Mouse (Mus musculus): ENCODE data around the gene Epha4. TPM values are rescaled to one million over a fixed set of nuclear protein-coding genes. Genes with fewer than 3 reads are reported as not detected.

Epha4 gene
- polyA plus RNA-seq (2021): 25.9 TPM

DNA sequence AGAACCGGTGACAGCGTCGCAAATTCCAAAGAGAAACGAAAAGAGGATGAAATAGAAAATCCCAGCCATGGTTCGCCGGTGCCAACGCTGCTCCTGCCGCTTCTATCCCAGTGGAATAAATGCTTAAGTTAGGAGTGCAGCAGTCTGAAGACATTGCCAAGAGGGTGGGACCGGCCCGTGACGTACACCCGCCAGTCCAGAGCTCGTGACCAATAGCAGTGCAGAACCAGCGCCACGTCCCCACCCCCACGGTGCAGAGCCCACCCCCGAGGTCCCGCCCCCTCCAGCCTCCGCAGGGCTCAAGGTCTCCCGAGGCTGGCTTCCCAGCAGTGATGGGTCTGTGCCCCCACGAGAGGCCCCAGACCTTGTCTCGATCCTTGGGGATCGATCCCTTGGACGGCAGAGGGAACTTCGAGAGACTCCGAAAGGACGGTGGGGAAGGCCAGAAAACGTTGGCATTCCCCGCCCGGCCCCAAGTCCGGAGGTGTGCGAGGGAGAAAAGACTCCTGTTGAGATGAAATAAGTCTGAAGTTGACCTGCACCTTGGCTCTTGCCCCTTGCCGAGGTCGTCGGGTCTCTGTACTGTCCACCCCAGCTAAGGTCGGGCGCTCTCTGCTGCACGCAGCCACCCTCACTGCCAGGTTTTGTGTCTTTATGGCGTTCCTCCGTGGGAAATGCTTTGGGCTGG is at the start of gene Epha4:
Gene Epha4, minus strand, starts transcription at position 126 of the 688 bp plus-strand sequence.
- CTCF ChIA-PET: interaction anchor here (1.3 to 2.5 kb wide), 4 partner anchors 8 to 1862 kb away, joined by 3 to 17 read pairs (median 6); no protein-coding TSS in a partner anchor
- no peak for TF ChIP-seq CTCF (IDR thresholded peaks at IDR 0.05)
- no peaks in the 10 kb centered on the region for H3K27me3 ChIP-seq
- POLR2A ChIA-PET: interaction anchor here (0.5 kb wide), 1 partner anchor 56 kb away, joined by 4 read pairs; no protein-coding TSS in a partner anchor
- DNase-seq (ENCODE audit: low read depth, low spot score) (no peak), ATAC-seq (peak; percentile 70)
- in situ Hi-C loops (cut with MboI; ENCODE audit: low pct_unique_long_range_greater_than_20kb): loop anchor here (5.0 to 25.0 kb wide), 9 partner anchors 98 to 1863 kb away; no protein-coding TSS in a partner anchor

DNA sequence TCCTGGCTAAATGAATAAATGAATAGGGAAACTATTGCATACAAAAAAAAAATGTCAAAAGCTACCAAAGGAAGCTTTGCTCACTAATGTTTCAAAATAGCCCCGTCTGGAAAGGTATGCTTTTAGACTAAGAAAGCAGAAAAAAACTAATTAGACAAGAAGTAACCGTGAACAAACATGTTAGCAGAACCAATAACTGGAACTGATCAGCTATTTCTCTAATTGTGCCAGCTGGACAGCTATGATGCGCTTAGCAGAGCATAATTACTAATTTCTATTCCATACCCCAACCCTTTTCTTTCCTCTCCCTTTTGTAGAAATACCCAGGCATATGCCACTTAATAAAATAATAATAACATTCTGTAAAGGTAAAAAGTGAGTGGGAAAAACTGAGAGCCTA is 41.3 kb upstream of the Epha4 start:
- CTCF ChIA-PET: no interaction called here
- no peak for DNase-seq (ENCODE audit: low read depth, low spot score)
- ATAC-seq: no peak
- no peak for TF ChIP-seq CTCF (IDR thresholded peaks at IDR 0.05)
- POLR2A ChIA-PET: no interaction called here
- in situ Hi-C loops (cut with MboI; ENCODE audit: low pct_unique_long_range_greater_than_20kb): no loop called here
- no peaks in the 10 kb centered on the region for H3K27me3 ChIP-seq

DNA sequence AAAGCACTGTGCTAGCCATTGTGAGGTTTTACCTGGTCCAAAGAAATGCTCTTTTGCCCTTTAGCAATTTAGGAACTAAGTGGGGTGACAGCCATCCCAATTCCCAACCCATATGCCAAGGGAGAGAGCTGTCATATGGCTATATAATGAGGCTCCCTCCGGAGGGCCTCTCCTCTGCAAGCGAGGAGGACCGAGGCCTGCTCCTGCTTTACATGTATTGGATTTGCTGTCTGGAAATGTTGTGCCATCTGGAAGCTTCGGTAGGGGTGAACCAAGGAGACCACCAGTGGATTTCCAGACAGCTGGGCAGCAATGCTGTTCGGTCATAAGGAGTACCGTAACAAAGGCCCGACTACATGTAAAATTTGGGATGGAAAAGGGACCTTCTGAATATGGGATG is 37.0 kb upstream of the Epha4 start:
- DNase-seq (ENCODE audit: low read depth, low spot score) (no peak), ATAC-seq (no peak)
- ChIA-PET CTCF (interaction anchor here (1.6 to 2.1 kb wide), 2 partner anchors 10 to 1899 kb away, joined by 3 to 4 read pairs; no protein-coding TSS in a partner anchor), POLR2A (no interaction called here)
- in situ Hi-C loops (cut with MboI; ENCODE audit: low pct_unique_long_range_greater_than_20kb): no loop called here
- TF ChIP-seq CTCF (IDR thresholded peaks at IDR 0.05): no peak
- H3K27me3 ChIP-seq: no peaks in the 10 kb centered on the region

DNA sequence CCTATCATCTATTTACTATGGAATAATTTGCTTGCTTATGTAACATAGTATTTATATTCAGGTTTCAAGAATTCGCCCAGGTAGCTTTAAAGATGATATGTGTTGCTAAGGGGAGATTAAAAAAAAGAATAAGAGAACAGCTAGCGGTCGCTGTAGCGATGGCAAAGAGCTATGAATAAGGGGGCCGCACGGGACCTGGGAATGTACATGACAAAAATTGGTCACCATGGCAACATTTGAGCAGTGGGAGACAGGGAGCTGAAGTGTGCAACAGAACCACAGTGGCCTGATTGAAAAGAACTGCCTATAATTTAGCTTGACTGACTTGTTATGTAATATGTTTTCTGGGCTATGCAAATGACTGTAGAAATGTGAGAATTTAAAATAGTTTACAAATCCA is 30.8 kb upstream of the Epha4 start:
- TF ChIP-seq CTCF (IDR thresholded peaks at IDR 0.05): no peak
- DNase-seq (ENCODE audit: low read depth, low spot score): no peak
- H3K27me3 ChIP-seq: no peaks in the 10 kb centered on the region
- in situ Hi-C loops (cut with MboI; ENCODE audit: low pct_unique_long_range_greater_than_20kb): no loop called here
- CTCF ChIA-PET: no interaction called here
- POLR2A ChIA-PET: no interaction called here
- ATAC-seq: no peak

DNA sequence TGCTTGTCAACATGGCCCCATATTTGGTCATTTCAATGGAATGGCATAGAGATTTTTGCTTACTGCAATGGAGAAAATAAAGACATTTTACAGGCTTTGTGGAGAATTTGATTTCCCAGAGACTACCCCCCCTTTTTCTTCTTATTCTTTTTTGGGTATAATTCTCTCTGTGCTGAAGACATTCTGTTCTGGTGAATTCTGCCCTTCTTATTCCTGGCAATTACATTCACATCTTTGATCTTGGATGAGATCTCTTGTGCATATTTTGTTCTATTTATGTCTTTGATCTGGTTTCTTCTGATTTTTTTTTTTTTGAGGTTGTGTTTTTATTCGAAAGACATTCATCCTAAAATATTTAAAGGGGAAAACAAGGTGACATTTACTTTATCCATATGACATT is 30.1 kb upstream of the Epha4 start:
- ChIA-PET POLR2A (interaction anchor here (0.5 kb wide), 1 partner anchor 19 kb away, joined by 3 read pairs; no protein-coding TSS in a partner anchor), CTCF (no interaction called here)
- DNase-seq (ENCODE audit: low read depth, low spot score) (no peak), ATAC-seq (no peak)
- no peak for TF ChIP-seq CTCF (IDR thresholded peaks at IDR 0.05)
- H3K27me3 ChIP-seq: no peaks in the 10 kb centered on the region
- in situ Hi-C loops (cut with MboI; ENCODE audit: low pct_unique_long_range_greater_than_20kb): no loop called here

DNA sequence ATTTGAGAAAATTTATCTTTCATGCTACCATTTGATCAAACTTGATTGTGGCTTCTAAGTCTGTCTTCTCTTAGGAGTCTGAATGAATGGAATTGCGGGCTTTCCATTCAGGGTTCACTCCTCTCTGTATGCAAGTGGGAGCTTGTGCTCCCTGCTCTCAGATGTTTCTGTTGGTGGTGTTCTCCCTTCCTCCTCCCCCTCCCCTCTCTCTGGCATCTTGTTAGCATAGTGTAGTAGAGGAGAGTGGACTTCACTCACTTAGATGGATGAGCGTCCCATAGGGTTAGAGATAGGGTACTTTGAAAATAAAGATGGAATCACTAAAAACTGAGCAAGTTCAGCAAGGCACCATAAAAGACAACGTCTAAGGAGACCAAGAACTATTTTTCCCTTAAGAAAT is 29.4 kb upstream of the Epha4 start:
- H3K27me3 ChIP-seq: no peaks in the 10 kb centered on the region
- CTCF ChIA-PET: no interaction called here
- POLR2A ChIA-PET: no interaction called here
- TF ChIP-seq CTCF (IDR thresholded peaks at IDR 0.05): no peak
- in situ Hi-C loops (cut with MboI; ENCODE audit: low pct_unique_long_range_greater_than_20kb): no loop called here
- no peak for ATAC-seq
- no peak for DNase-seq (ENCODE audit: low read depth, low spot score)

DNA sequence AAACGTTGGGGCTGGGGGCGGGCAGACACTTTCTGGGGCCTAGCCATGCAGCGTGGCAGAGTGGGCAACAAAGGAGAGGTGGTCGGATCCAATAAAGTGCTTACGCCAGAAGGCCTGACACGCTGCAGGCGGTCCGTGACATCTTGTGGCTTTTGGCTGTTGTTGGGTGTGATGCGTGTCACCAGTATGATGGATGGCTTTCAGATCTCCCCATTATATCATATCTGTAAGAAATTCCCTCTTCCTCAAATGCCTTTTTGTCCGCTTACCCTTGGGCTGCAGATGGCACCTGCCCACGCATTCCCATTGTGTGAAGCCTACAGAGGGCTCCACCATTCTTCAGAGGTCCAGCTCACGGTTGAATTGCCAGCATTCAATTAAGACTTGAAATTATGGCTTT is 25.1 kb upstream of the Epha4 start:
- ATAC-seq (no peak), DNase-seq (ENCODE audit: low read depth, low spot score) (no peak)
- in situ Hi-C loops (cut with MboI; ENCODE audit: low pct_unique_long_range_greater_than_20kb): no loop called here
- POLR2A ChIA-PET: no interaction called here
- TF ChIP-seq CTCF (IDR thresholded peaks at IDR 0.05): no peak
- H3K27me3 ChIP-seq: no peaks in the 10 kb centered on the region
- CTCF ChIA-PET: no interaction called here

DNA sequence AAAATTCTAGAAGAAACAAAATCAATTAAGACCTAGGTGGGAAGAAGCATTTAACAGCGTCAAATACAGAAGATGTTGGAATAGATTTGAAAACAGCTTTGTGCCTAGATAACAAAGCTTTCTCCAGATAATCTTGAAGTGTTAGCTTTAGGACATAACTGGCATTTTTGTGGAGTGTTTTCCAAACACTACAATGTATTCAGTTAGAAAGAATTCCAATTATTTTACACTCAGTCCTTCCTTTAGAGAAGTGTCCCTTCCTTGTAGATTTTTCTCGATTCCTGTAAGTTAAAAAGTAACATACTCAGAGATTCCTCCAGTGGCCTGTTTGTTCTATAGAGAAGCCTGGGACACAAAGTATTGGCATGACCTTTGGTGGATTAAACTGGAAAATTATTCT is 23.7 kb upstream of the Epha4 start:
- peak; percentile 88 for ATAC-seq
- ChIA-PET POLR2A (no interaction called here), CTCF (interaction anchor here (1.2 to 1.6 kb wide), 3 partner anchors 8 to 22 kb away, joined by 3 to 6 read pairs (median 4); no protein-coding TSS in a partner anchor)
- H3K27me3 ChIP-seq: no peaks in the 10 kb centered on the region
- in situ Hi-C loops (cut with MboI; ENCODE audit: low pct_unique_long_range_greater_than_20kb): no loop called here
- peak; percentile 13 for DNase-seq (ENCODE audit: low read depth, low spot score)
- TF ChIP-seq CTCF (IDR thresholded peaks at IDR 0.05): no peak

DNA sequence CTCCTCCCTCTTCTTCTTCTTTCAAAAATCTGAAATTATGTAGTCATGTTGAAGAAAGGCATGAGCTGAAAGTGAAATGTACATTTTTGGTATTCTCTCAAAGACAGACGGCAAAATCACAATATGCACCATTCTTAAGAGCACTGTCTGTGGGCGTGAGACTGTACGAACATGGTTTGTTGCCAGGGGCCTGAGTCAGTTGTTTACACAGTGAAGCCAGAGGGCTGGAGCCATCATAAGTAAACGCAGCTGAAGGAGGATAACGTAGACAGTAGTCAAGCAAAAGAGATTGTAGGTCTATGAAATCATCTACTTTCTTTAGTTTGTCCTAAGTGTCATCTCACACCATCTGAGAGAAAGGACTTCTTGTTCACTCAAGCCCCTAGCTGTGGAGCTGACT is 21.0 kb upstream of the Epha4 start:
- no peak for TF ChIP-seq CTCF (IDR thresholded peaks at IDR 0.05)
- CTCF ChIA-PET: no interaction called here
- in situ Hi-C loops (cut with MboI; ENCODE audit: low pct_unique_long_range_greater_than_20kb): no loop called here
- no peak for ATAC-seq
- POLR2A ChIA-PET: no interaction called here
- H3K27me3 ChIP-seq: no peaks in the 10 kb centered on the region
- DNase-seq (ENCODE audit: low read depth, low spot score): no peak

DNA sequence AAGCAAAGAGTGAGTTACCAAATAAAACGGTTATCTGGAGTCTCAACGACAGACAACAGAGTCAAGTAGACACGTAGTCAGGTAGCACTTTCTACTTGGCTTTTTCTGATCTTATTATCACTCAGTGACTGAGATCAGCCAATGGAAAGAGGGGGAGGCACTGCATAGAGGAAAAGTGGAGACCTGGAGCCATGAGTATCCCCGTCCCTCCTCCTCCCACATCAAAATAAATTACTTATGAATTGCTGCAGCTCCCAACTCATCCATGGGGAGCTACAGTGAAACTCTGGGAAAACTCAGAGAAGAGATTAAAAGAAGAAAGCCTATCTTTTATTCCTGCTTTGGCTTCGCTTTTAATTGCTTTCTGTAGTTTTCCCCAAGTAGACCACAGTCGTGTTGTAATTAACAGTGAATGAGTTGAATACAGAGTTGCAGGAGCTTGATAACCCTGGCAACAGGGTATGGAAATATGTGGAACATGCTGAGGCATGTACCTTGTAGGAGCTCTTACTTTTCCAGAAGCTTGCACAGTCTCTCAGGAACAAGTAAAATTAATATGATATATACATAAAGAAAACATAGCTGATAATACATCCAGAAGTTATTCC is 17.8 kb upstream of the Epha4 start:
- H3K27me3 ChIP-seq: no peaks in the 10 kb centered on the region
- CTCF ChIA-PET: interaction anchor here (0.9 to 1.5 kb wide), 3 partner anchors 7 to 20 kb away, joined by 3 to 4 read pairs (median 4); no protein-coding TSS in a partner anchor
- in situ Hi-C loops (cut with MboI; ENCODE audit: low pct_unique_long_range_greater_than_20kb): no loop called here
- TF ChIP-seq CTCF (IDR thresholded peaks at IDR 0.05): no peak
- POLR2A ChIA-PET: no interaction called here
- no peak for ATAC-seq
- no peak for DNase-seq (ENCODE audit: low read depth, low spot score)

DNA sequence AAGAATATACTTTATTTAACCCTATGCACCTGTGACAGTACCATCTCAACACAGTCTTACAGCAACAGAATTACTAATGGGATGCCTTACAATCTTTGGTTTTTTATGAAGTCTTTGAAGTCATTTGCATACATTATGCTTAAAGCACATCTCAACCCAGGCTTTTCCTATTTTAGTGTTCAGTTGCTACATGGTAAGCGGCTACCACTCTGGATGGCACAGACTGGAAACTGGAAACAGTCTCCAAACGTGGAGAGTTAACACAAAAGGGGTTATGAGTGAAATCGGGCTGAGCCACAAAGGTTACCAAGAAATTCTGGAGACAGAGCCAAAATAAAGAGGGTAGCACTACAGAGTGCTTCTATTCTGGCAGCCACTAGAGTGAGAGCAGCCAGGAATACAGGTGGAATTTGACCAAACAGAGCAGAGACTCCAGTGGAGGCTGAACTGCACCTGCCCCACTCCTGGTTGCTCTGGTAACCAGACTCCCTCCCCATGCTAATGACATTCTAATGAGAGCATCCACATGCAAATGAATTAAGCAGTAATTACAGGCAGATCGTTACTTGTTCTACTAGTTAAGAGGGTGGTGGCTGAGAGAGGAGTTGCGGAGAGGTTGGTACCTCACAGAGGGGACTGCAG is 17.2 kb upstream of the Epha4 start:
- POLR2A ChIA-PET: no interaction called here
- in situ Hi-C loops (cut with MboI; ENCODE audit: low pct_unique_long_range_greater_than_20kb): no loop called here
- no peak for ATAC-seq

More for the DNA sequence above, 17.2 kb upstream of the Epha4 start:
- no peak for TF ChIP-seq CTCF (IDR thresholded peaks at IDR 0.05)
- CTCF ChIA-PET: no interaction called here
- DNase-seq (ENCODE audit: low read depth, low spot score): no peak
- H3K27me3 ChIP-seq: no peaks in the 10 kb centered on the region

All from Patski (cell line).